Mouse (Mus musculus): ENCODE data around the gene Rps18.

The Rps18 gene

GRCm38 (mm10) chr17:33948090-33948904 is 7.5 kb downstream of the Rps18 start:
- CTCF ChIA-PET: no interaction called here

DNA sequence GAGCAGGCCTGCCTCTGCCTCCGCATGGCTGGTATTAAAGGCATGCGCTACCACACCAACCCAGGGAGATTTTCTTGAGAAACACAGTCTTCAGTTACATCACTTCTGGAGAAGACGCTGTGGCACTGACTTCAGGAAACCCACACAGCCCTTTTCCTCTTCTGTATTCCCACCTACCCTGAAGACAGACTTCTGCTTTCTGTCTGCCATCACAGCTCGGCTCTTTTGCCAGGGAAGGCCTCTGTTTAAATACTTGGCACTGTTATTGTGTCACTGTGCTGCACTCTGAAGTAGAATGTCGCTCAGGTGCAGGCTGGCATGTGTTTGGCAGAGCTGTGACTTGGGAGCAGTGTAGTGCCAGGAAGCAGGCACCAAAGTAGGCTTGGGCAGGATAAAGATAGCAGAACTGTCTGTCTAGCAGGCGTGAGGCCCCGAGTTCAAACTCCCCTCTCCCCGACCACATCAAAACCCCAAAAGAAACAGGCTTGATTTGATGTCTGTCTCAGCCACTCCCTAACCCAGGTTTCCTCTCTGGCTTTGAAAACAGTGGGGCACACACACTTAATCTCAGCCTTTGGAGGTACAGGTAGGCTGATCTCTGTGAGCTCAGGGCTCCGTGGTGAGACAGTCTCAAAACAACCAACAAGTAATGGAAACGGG is 8.2 kb downstream of the Rps18 start:
- CTCF ChIA-PET: no interaction called here

- CTCF ChIA-PET: no interaction called here
Measured at GRCm38 (mm10) chr17:33943454-33943853, 12.3 kb downstream of the Rps18 start.

GRCm38 (mm10) chr17:33941381-33941780 is 14.4 kb downstream of the Rps18 start:
- CTCF ChIA-PET: interaction anchor here (0.8 to 1.4 kb wide), 2 partner anchors 9 to 15 kb away, joined by 3 read pairs; no protein-coding TSS in a partner anchor

GRCm38 (mm10) chr17:33940981-33941380 is 14.8 kb downstream of the Rps18 start:
- CTCF ChIA-PET: interaction anchor here (0.8 to 1.4 kb wide), 2 partner anchors 10 to 15 kb away, joined by 3 read pairs; no protein-coding TSS in a partner anchor

DNA sequence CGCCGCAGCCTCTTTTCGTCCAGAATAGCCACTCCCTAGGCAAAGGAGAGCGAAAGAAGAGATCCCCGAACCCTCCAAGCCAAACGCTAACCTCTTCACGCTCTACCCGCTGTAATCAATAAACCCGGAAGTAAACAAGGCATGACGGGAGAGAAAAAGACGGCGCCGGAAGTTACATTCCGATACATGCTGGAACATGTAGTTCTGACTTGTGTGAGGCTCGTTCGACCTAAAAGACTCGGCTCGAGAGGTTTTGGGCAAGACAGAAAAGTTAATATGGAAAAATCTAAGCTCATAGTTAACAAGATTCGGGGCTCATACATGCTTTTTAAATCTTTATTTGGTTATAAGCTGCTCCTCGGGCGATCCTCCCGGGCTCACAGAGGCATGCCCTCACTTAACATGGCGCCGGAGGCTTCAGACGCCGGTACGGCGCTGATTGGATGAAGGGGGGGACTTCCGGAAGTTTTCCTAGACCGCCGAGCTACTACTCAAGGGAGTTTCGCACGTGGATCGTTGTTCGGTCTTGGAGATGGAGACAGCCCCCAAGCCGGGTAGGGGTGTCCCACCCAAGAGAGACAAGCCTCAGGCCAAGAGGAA is 15.5 kb downstream of the Rps18 start, which contains the start of the genes Pfdn6 and Wdr46:
Gene Pfdn6, minus strand, starts transcription at position 138 of the 600 bp plus-strand sequence.
Gene Wdr46, plus strand, starts transcription at position 455 of the 600 bp plus-strand sequence.
- CTCF ChIA-PET: interaction anchor here (0.7 to 1.4 kb wide), 4 partner anchors 10 to 211 kb away, joined by 3 read pairs; no protein-coding TSS in a partner anchor

GRCm38 (mm10) chr17:33938783-33939182 is 17.0 kb downstream of the Rps18 start:
- CTCF ChIA-PET: no interaction called here

DNA sequence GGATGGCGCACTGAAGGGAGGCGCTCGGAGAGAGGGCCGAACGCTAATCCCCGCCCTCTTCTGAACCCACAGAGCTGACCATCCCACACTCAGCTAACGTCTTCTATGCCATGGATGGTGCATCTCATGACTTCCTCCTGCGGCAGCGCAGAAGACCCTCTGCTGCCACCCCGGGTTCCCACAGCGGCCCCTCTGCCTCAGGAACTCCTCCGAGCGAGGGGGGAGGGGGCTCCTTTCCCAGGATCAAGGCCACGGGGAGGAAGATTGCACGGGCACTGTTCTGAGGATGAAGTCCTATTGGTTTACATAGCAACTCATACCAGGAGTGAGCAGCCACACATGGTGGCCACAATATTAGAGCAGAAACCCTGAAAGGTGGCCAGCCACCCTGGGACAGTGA is 18.8 kb downstream of the Rps18 start:
- CTCF ChIA-PET: interaction anchor here (0.6 kb wide), 1 partner anchor 1261 kb away, joined by 4 read pairs; no protein-coding TSS in a partner anchor

- CTCF ChIA-PET: no interaction called here
Measured at GRCm38 (mm10) chr17:33935422-33936055, 20.3 kb downstream of the Rps18 start.

DNA sequence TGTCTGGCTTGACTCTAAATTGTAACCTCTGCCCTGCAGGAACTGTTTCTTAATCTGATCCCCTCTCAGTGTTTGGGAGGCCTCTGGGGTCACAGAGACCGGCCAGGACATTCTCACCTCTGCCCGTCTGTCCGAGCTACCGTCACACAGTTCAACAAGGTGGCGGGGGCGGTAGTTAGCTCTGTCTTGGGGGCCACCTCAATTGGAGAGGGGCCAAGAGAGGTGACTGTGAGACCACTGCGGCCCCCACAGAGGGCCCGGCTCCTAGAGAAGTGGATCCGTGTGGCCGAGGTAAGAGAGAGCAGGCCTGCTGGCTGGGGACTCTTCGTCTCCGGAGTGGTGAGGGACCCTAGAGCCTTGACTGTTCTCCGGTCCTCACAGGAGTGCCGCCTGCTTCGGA is 22.8 kb downstream of the Rps18 start:
- CTCF ChIA-PET: no interaction called here

DNA sequence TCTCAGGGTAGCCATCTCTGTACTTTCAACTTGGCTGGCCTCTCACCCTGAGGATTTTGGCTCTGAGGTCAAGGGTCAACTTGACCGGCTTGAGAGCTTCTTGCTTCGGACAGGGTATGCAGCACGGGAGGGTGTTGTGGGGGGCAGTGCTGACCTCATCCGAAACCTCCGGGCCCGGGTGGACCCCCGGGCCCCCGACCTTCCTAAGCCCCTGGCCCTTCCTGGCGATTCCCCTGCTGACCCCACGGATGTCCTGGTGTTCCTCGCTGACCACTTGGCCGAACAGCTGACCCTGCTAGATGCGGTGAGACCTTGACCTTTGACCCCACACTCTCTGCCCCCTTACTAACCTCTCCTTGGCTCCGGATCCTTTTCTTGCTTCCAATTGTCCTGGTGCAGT is 23.4 kb downstream of the Rps18 start:
- CTCF ChIA-PET: no interaction called here

GRCm38 (mm10) chr17:33931947-33932346 is 23.9 kb downstream of the Rps18 start:
- CTCF ChIA-PET: no interaction called here

DNA sequence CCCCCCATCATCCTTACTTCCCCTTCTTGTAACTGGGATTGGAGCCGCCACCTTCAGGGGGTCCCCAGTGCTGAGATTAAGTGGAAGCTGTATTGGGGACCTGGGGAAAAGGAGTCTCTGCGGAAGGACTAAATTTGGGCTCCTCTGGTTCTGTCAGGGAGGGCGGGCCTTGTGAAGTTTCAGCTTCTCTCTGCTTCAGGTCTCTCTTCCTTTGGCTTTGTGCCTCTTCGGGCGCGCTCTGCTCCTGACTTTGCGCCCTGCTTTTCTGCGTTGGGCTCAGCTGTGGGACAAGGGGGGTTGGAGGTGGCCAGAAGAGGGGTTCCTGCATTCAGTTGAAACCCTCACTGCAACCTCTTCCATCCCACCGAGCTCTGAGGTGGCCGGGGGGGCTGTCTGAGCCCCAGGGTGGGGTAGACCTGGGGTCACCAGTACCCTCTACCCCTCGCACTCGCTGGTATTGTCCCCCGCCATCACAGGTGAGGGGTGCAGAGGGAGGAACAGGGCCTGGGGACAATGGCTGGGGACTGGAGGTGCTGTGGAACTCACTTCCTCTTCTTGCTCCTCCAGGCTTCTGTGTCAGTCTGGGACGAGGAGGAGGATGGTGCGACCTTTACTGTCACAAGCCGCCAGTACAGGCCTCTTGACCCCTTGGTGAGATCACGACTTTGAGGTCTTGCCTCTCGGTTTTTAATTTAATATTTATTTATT is 24.5 kb downstream of the Rps18 start:
- CTCF ChIA-PET: interaction anchor here (0.6 to 1.5 kb wide), 2 partner anchors 9 to 20 kb away, joined by 3 read pairs; partner anchors contain the start of gene Pfdn6

DNA sequence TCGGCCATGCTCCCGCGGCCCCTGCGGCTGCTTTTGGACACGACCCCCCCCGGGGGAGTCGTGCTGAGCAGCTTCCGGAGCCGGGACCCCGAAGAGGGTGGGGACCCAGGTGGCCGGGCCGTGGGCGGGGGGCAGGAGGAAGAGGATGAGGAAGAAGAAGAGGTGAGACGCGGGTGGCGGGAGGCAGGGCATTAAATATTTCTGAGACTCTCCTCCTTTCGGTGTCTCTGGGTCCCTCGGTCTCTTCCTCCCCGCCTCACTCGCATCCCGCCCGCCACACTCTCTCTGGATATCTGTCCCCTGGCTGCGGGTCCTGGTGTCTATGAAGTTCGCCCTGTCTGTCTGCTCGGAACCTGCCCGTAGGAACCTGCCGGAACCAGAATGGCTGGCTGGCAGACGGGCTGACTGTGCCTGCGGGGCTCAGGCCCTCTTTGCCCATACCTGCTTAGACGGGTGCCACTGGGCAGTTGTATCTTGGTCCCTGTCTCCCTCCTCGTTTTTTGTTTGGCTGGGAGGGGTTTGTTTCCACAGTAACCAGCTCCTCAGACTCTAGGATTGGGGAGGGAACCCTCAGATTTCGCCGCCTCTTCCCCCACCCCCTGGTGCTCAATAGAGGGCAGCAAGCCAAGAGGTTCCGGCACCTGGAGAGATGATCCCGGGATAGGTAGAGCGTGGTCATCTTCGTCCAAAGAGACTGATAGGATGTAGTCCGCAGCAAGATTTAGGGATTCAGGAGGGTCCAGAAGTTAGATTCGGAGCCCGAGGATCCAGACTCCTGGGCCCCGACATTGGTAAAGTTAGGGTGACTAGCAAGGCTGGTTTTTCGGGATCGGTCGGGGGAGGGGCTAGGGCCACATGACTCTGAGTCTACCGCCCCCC is 25.3 kb downstream of the Rps18 start:
- CTCF ChIA-PET: interaction anchor here (0.6 to 1.5 kb wide), 2 partner anchors 10 to 20 kb away, joined by 3 read pairs; partner anchors contain the start of gene Pfdn6

- CTCF ChIA-PET: interaction anchor here (1.5 kb wide), 1 partner anchor 10 kb away, joined by 3 read pairs; the partner anchor contains the start of gene Pfdn6
Measured at GRCm38 (mm10) chr17:33929371-33930279, 26.2 kb downstream of the Rps18 start, which contains the start of gene Rgl2. Gene Rgl2, plus strand, starts transcription at chr17:33929543.

DNA sequence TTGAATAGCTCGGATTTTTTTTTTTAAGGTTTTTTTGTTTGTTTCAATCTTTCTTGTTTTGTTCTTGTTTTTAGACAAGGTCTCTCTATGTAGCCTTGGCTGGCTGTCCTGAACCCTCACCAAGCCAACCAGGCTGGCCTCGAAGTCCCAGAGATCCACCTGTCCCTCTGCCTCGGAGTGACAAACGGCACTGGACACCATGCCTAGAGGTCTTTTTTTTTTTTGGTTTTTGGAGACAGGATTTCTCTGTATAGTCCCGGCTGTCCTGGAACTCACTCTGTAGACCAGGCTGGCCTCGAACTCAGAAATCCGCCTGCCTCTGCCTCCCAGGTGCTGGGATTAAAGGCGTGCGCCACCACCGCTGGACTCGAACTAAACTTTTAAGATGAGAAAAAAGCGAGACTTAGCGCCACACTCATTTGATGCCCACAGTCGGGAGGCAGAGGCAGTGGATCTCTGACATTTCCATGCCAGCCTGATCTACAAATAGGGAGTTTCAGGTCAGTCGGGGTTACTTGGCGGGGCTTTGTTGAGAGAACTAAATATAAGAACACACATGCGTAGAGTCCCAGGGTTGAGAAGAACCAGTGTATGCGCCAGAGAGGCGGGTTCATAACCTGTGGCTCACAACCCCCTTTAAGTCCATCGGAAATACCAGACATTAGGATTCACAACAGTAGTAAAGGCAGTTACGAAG is 27.4 kb downstream of the Rps18 start:
- CTCF ChIA-PET: interaction anchor here (0.6 to 0.7 kb wide), 3 partner anchors 11 to 18 kb away, joined by 3 to 5 read pairs (median 3); partner anchors contain the start of genes Pfdn6 and Wdr46

- CTCF ChIA-PET: interaction anchor here (1.0 kb wide), 2 partner anchors 15 to 30 kb away, joined by 3 to 11 read pairs; partner anchors contain the start of gene Wdr46
Measured at GRCm38 (mm10) chr17:33926207-33926932, 29.4 kb downstream of the Rps18 start.

All from spleen, embryonic (tissue).